Mouse (Mus musculus) cerebellum, postnatal 25 days (tissue): ENCODE measurements around the gene Fam184b.
A peak's percentile ranks its signal among the peaks of the same experiment; 100 is the strongest.

ENCODE experiments used
- DNase-seq, 2 experiments: peaks; one replicate each; pipeline ENCODE4 v3.0.0; 2021; ENCODE audit warnings: mixed read lengths in 2 of 2

Fam184b gene

GRCm38 (mm10) chr5:45593276-45593675, 46.1 kb downstream of the Fam184b start:
- no peak for DNase-seq

- no peak for DNase-seq
Observed at GRCm38 (mm10) chr5:45590094-45590493, 49.3 kb downstream of the Fam184b start.

GRCm38 (mm10) chr5:45584601-45585000, 54.8 kb downstream of the Fam184b start:
- DNase-seq: peak; percentile 39 to 45

GRCm38 (mm10) chr5:45580279-45580678, 59.1 kb downstream of the Fam184b start:
- DNase-seq: no peak

- no peak for DNase-seq
Observed at GRCm38 (mm10) chr5:45577376-45577775, 62.0 kb downstream of the Fam184b start.

GRCm38 (mm10) chr5:45576716-45577115, 62.7 kb downstream of the Fam184b start:
- DNase-seq: no peak

DNA sequence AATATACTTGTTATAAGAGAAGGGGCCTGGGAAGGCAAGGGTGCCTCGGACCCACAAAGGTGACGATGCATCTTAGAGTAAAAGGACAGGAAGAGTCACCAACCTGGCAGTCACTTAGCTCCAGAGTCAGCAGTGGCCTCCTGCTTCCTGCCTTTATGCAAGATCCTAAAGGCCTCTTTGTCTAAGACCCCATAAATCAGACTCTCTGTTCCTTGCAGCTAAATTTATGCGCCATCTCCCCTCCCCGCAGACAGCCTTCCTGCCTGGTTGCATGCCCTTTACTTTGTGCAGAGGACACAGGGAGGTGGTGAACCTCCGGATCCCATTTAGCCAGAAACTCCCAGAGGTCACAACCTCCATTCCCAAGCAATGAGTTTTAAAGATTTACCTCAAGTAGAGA, 66.6 kb downstream of the Fam184b start:
- DNase-seq: no peak

GRCm38 (mm10) chr5:45565829-45566228, 73.6 kb downstream of the Fam184b start:
- no peak for DNase-seq

DNA sequence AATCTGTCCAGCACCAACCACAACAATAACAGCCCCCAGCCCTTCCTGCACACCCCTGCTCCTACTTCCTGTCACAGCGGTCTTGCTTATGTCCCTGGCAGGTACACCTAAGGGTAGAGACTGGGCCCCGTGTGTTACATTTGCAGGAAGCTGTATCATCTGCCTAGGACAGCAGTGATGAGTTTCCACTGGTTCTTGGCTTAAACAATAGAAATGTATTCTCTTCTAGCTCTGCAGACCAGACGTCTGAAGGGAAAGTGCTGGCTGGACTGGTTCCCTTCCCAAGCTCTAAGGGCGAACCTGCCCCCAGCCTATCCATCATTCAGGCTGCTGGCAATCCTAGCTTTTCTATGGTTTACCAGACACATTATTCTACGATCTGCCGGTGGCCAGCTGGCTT, 75.4 kb downstream of the Fam184b start:
- DNase-seq: no peak

DNA sequence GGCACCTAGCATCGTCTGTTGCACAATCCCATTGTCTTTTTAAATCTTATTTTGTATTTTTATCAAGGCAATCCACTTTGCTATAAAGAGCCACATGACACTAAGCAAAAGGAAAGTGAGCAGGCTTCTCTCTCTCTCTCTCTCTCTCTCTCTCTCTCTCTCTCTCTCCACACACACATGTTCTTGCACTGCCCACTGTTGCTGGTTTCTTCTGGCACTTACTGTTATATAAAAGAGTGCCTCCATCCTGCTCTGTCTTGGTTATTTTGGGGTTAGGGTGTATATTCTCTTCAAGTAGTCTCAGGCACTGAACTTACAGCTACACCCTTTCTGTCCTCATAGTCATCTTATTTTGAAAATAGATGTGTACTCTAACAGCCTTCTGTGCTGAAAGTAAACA, 89.8 kb downstream of the Fam184b start:
- DNase-seq: no peak

GRCm38 (mm10) chr5:45543374-45543773, 96.0 kb downstream of the Fam184b start:
- DNase-seq: peak; percentile 65 to 81

DNA sequence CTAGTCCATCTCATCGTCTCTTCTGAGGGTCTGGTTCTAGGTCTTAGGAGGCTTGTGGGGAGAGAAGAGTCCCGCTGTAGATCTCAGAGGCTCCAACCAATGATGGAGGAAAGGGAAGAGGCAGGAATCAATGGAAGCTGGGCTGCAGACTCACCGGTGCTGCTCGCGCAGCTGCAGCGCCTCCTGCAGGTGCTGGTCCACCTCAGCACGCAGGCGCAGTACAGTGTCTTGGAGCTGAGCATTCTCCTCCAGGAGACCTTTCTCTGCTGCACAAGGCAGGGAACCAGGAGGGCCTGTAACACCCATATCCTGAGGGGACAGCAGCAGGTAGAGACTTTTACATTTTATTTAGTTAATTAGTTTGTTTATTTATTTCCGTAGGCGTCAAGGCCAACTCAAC, 99.9 kb downstream of the Fam184b start:
- no peak for DNase-seq

DNA sequence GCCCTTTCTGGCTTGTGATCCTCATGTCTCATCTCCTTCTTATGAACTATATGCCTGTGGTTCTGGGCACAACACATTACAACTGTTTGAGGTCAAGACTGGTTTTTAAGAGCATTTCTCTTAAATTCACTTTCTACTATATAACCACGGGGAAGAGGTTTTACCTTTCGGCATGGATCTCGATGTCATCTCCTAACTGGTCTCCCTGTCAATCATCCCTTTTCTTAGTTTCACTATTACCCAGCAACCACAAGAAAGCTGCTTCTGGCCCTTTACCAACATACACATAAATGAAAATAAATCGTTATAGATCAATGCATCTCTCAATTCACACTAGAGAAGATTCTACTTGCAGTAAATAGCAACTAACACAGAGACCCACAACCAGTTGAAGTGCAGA, 104.2 kb downstream of the Fam184b start:
- no peak for DNase-seq

DNA sequence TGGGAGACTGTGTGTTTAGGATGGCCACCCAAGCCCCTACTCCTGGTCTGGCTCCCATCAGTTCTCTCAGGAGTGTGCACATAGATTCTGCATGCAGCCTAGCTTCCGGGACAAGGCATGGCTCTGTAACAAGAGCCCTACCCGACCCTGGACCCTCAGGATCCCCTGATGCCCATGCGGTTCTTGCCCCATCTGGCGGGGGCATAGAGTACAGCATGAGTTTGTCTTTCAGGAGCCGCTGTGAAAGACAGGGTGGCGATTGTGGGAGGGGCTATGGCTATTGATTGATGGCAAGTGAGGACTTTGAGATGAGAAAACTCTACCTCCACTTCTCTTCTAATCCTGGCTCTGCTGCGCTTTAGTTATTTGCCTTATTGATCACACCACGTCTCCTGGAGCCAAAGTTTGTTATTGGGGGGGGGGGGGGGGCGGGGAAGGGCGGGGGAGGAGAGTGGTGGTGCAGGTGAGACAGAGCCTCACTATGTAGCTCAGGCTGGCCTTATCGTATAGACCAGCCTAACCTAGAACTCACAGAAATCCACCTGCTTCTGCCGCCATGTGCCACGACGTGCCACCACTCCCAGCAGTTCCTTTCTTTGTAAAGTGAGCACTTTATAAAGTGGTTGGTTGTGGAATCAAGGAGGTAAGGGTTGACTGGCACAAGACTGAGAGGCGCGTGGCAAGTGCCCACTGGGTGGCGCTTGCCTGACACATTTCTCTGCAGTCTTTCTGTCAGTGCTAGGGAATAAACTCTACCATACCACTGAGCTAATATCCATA, 104.9 kb downstream of the Fam184b start:
- peak; percentile 71 to 86 for DNase-seq

DNA sequence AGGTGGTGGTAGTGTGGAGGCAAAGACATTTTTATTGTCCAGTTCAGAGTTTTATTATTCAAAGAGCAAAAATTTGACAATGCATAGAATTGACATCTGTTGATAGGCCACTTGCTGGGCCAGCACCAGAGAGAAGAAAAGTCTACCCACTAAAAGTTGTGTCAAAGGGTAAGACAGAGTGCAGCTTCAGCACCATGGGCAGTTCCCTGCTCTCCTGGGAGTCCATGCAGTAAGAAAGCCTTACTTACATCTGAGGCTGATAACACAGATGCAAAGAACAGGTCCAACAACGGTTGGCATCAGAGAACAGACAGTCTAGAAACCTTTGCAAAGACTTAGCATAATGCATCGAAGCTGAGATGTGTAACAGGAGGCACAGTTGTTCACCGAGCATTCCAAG, 109.7 kb downstream of the Fam184b start:
- DNase-seq: no peak

GRCm38 (mm10) chr5:45526338-45526737, 113.1 kb downstream of the Fam184b start:
- DNase-seq: no peak

DNA sequence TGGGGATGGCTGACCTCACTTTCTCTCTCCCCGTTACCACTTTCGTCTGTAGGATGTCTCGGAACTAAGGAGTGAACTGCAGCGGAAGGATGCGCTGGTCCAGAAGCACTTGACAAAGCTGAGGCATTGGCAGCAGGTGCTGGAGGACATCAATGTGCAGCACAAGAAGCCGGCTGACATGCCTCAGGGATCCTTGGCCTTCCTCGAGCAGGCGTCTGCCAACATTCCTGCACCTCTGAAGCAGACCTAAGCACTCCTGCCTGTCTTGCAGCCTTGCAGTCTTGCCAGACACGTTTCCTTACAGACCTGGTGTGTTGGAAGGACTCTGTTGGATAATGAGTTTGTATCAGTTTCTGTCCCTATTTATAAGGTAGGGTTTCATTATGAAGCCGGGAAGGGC, 114.3 kb downstream of the Fam184b start:
- no peak for DNase-seq

- no peak for DNase-seq
Observed at GRCm38 (mm10) chr5:45521601-45522000, 117.8 kb downstream of the Fam184b start.

DNA sequence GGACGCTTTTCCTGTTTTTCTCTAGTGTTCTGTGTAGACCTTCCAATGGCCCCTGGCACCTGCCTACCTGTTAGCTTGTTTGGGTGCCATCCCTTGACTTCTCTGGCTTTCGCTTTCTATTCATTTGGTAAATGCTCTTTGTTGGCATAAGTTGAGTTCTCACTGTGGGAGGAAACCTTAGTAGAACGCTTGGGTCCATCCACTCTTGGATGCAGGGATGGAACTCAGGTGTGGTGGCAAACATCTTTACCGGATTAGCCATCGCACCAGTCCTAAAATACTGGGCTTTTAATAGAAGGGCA, 118.7 kb downstream of the Fam184b start:
- no peak for DNase-seq

DNA sequence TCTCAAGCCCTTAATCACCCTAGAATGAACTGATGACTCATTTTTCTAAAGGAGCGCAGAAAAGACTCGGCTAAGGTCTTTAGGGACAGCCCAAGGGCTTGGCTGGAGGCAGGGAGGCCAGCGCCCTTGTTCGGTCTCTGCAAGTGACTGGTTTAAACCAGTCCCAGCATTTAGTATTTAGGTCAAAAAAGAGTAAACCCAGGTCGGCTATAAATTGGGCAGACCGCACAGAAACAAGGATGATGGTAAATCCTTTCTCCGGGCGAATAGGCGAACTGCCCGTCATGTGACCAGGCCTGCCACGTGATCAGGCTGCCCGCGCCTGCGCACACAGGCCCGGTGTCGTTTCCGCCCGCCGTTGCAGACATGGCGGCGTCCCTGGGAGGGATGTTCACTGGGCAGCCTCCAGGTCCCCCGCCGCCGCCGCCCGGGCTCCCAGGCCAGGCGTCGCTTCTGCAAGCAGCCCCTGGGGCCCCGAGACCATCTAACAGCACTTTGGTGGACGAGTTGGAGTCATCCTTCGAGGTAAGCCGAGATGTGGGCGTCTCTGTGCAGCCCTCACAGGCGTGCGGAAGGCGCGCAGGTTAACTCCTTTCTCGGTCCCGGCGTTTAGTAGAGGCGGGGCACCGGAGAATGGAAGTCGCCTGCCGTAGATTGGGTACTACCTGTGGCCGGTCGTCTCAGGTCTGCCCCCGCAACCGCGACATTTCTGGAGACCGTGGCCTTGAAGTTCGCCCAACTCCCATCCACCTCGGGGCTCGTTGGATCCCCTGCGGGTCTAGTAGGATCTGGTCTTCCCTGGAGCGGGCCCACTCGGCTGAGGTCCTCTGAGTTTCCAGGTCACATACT, 119.2 kb downstream of the Fam184b start, which contains the start of gene Med28:
TSS of gene Med28 (plus strand) at position 270 of the 849 bp plus-strand sequence.
- peak; percentile 95 to 97 for DNase-seq

- no peak for DNase-seq
Observed at GRCm38 (mm10) chr5:45515151-45515743, 124.2 kb downstream of the Fam184b start.

GRCm38 (mm10) chr5:45514599-45514998, 124.8 kb downstream of the Fam184b start:
- no peak for DNase-seq

- DNase-seq: no peak
Observed at GRCm38 (mm10) chr5:45513511-45513910, 125.9 kb downstream of the Fam184b start.

- no peak for DNase-seq
Observed at GRCm38 (mm10) chr5:45512908-45513307, 126.5 kb downstream of the Fam184b start.
